Mouse (Mus musculus): Measurements from ENCODE around the gene Znrf2. TPM values are rescaled to one million over a fixed set of nuclear protein-coding genes. Genes with fewer than 3 reads are reported as not detected.

Znrf2 gene
- 10 to 100 TPM; 19.6 to 27.1 TPM for polyA plus RNA-seq (2017; shearing (Covaris generic))

GRCm38 (mm10) chr6:54816388-54817065 is at the start of gene Znrf2:
TSS of gene Znrf2 (plus strand) at chr6:54816916.
- peak; percentile 81 for ATAC-seq

- no peak for ATAC-seq
Observed at GRCm38 (mm10) chr6:54767746-54768145, 49.0 kb upstream of the Znrf2 start.

GRCm38 (mm10) chr6:54770766-54771165 is 46.0 kb upstream of the Znrf2 start:
- ATAC-seq: no peak

- no peak for ATAC-seq
Observed at GRCm38 (mm10) chr6:54771171-54771570, 45.5 kb upstream of the Znrf2 start.

GRCm38 (mm10) chr6:54772078-54772477 is 44.6 kb upstream of the Znrf2 start:
- ATAC-seq: no peak

- ATAC-seq: peak; percentile 73
Observed at GRCm38 (mm10) chr6:54775739-54776138, 41.0 kb upstream of the Znrf2 start.

- no peak for ATAC-seq
Observed at GRCm38 (mm10) chr6:54777661-54778060, 39.1 kb upstream of the Znrf2 start.

- no peak for ATAC-seq
Observed at GRCm38 (mm10) chr6:54779968-54780367, 36.7 kb upstream of the Znrf2 start.

- no peak for ATAC-seq
Observed at GRCm38 (mm10) chr6:54780569-54781304, 36.0 kb upstream of the Znrf2 start.

GRCm38 (mm10) chr6:54781881-54782280 is 34.8 kb upstream of the Znrf2 start:
- no peak for ATAC-seq

GRCm38 (mm10) chr6:54785098-54785730 is 31.5 kb upstream of the Znrf2 start:
- ATAC-seq: no peak

- ATAC-seq: no peak
Observed at GRCm38 (mm10) chr6:54786766-54787165, 29.9 kb upstream of the Znrf2 start.

- ATAC-seq: no peak
Observed at GRCm38 (mm10) chr6:54788493-54788892, 28.2 kb upstream of the Znrf2 start.

GRCm38 (mm10) chr6:54789139-54789538 is 27.6 kb upstream of the Znrf2 start:
- no peak for ATAC-seq

GRCm38 (mm10) chr6:54790071-54790470 is 26.6 kb upstream of the Znrf2 start:
- ATAC-seq: no peak

- no peak for ATAC-seq
Observed at GRCm38 (mm10) chr6:54793853-54794252, 22.9 kb upstream of the Znrf2 start.

GRCm38 (mm10) chr6:54794372-54794771 is 22.3 kb upstream of the Znrf2 start:
- peak; percentile 82 for ATAC-seq

- ATAC-seq: no peak
Observed at GRCm38 (mm10) chr6:54794991-54795390, 21.7 kb upstream of the Znrf2 start.

GRCm38 (mm10) chr6:54795971-54796370 is 20.7 kb upstream of the Znrf2 start:
- no peak for ATAC-seq

GRCm38 (mm10) chr6:54802348-54802747 is 14.4 kb upstream of the Znrf2 start:
- no peak for ATAC-seq

GRCm38 (mm10) chr6:54804066-54804864 is 12.5 kb upstream of the Znrf2 start:
- no peak for ATAC-seq

- no peak for ATAC-seq
Observed at GRCm38 (mm10) chr6:54805779-54806178, 10.9 kb upstream of the Znrf2 start.

Measured in activated CD4-positive, CD25-positive, alpha-beta regulatory T cell, adult 4 months (primary cell).